Mouse (Mus musculus) brain, embryonic 14.5 days (tissue): ENCODE results near the gene A630076J17Rik.

Experiments used
- CTCF ChIP-seq: fragments of 200-500 bp; IDR thresholded peaks from 2 replicates; pipeline ENCODE4 v1.5.1; 2012; ENCODE audit warnings: inconsistent platforms, mild to moderate bottlenecking, moderate library complexity, borderline replicate concordance; ENCODE audit not compliant: insufficient read depth, insufficient read length; ENCODE audit errors: extremely low read depth
- POLR2A ChIP-seq: fragments of 200-500 bp; IDR thresholded peaks from 2 replicates; pipeline ENCODE4 v1.6.1; 2012; ENCODE audit warnings: mild to moderate bottlenecking, inconsistent platforms, borderline replicate concordance; ENCODE audit not compliant: poor library complexity, insufficient read depth, insufficient read length, severe bottlenecking; ENCODE audit errors: extremely low read depth

DNA sequence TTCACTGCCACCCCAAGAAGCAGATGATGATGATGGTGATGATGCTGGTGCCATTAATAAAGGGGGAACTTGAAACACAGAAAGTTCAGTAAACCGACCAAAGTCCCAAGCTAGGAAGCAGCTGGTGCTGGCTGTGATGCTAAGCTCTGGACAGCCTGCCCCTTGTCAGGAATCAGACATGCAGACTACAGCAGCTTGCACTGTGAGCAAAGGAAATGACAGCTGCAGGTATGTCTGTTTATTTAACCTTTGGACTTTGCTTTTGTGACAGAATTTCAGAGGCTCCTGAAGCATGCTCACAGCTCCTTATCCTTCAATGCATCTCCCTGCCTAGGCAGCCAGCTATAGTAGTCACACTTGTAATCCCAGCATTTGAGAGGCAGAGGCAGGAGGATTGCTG lies at the start of gene A630076J17Rik:
- TF ChIP-seq CTCF (no peak), POLR2A (no peak)
